Mouse (Mus musculus) thymus, postnatal 14 days (tissue): ENCODE data around the gene Fgf8.

ENCODE experiments used
- DNase-seq: peaks from one replicate; pipeline ENCODE4 v3.0.0; 2021

Gene Fgf8

GRCm38 (mm10) chr19:45725677-45726277, 16.9 kb downstream of the Fgf8 start:
- DNase-seq = no peak

- peak; percentile 37 for DNase-seq
Measured at GRCm38 (mm10) chr19:45722188-45722587, 20.5 kb downstream of the Fgf8 start.

GRCm38 (mm10) chr19:45718286-45718685, 24.4 kb downstream of the Fgf8 start:
- DNase-seq = no peak

- no peak for DNase-seq
Measured at GRCm38 (mm10) chr19:45717493-45718220, 25.1 kb downstream of the Fgf8 start.

GRCm38 (mm10) chr19:45708704-45709103, 34.0 kb downstream of the Fgf8 start:
- no peak for DNase-seq

GRCm38 (mm10) chr19:45696281-45696600, 46.5 kb downstream of the Fgf8 start:
- no peak for DNase-seq

GRCm38 (mm10) chr19:45695496-45696280, 47.0 kb downstream of the Fgf8 start:
- no peak for DNase-seq

- no peak for DNase-seq
Measured at GRCm38 (mm10) chr19:45694056-45694455, 48.7 kb downstream of the Fgf8 start.

- DNase-seq = no peak
Measured at GRCm38 (mm10) chr19:45692211-45692610, 50.5 kb downstream of the Fgf8 start.

GRCm38 (mm10) chr19:45691001-45691535, 51.6 kb downstream of the Fgf8 start:
- DNase-seq = no peak

GRCm38 (mm10) chr19:45687001-45687400, 55.7 kb downstream of the Fgf8 start:
- no peak for DNase-seq
